ENCODE assay signal across 8 mouse cellular contexts in genomic region chr8:48844961-48845360, GRCm38 (mm10). TPM values are rescaled to one million over a fixed set of nuclear protein-coding genes. Genes with fewer than 3 reads are reported as not detected.
A peak's percentile ranks its signal among the peaks of the same experiment; 100 is the strongest.
DNase-seq lines count a peak whose midpoint lies in the region; ATAC-seq and TF ChIP-seq lines count a peak whose summit lies in the region.

No protein-coding gene starts in this region.

- no peak for TF ChIP-seq CTCF in intestine, postnatal 0 days (IDR thresholded peaks at IDR 0.05; ENCODE audit: low read depth)

- H3K36me3 ChIP-seq in embryonic facial prominence, embryonic 13.5 days: no peaks in the 10 kb centered on the region
- H3K36me3 ChIP-seq in intestine, postnatal 0 days (ENCODE audit: control insufficient read depth, insufficient read depth): no peaks in the 10 kb centered on the region
- no peaks in the 10 kb centered on the region for H3K36me3 ChIP-seq in midbrain, embryonic 10.5 days

- H3K27ac ChIP-seq in embryonic facial prominence, embryonic 13.5 days: peak overlapping the region; percentile 33; the same call in 1 of the 2 replicates
- H3K27ac ChIP-seq in intestine, postnatal 0 days (ENCODE audit: low read depth, low read length): no peak overlapping the region
- H3K27ac ChIP-seq in midbrain, embryonic 10.5 days (replicated peaks): peak overlapping the region; percentile 93

- peak overlapping the region; percentile 75 for H3K4me3 ChIP-seq in embryonic facial prominence, embryonic 13.5 days
- H3K4me3 ChIP-seq in intestine, postnatal 0 days (ENCODE audit: low read depth, low read length): peak overlapping the region; percentile 88; the same call in 1 of the 2 replicates
- peak overlapping the region; percentile 87 for H3K4me3 ChIP-seq in midbrain, embryonic 10.5 days

- peak overlapping the region; percentile 88 for H3K9ac ChIP-seq in embryonic facial prominence, embryonic 13.5 days
- no peak overlapping the region for H3K9ac ChIP-seq in intestine, postnatal 0 days (ENCODE audit: low read depth, low read length)

- H3K27me3 ChIP-seq in embryonic facial prominence, embryonic 13.5 days: peaks cover 32% of the 10 kb centered on the region
- no peaks in the 10 kb centered on the region for H3K27me3 ChIP-seq in intestine, postnatal 0 days (replicated peaks; ENCODE audit: control insufficient read depth, insufficient read depth, low read length)
- peaks cover 54% of the 10 kb centered on the region for H3K27me3 ChIP-seq in midbrain, embryonic 10.5 days (ENCODE audit: low read depth, poor library complexity, severe bottlenecking)

- peak; percentile 12 for DNase-seq in cerebellum, postnatal 10 days
- no peak for DNase-seq in cerebellum, adult 11 months
- peak; percentile 33 for DNase-seq in midbrain, embryonic 10.5 days (ENCODE audit: low spot score)
- DNase-seq in cerebellum, postnatal 36 days: no peak
- DNase-seq in thymus, postnatal 0 days (ENCODE audit: low spot score): no peak
- no peak for DNase-seq in spleen, postnatal 14 days (ENCODE audit: low spot score in 2 of 2)

- peak overlapping the region; percentile 83 for H3K4me2 ChIP-seq in embryonic facial prominence, embryonic 13.5 days
- H3K4me2 ChIP-seq in intestine, postnatal 0 days (replicated peaks; ENCODE audit: low read depth): peak overlapping the region; percentile 92

- no peaks in the 10 kb centered on the region for H3K9me3 ChIP-seq in embryonic facial prominence, embryonic 13.5 days
- no peaks in the 10 kb centered on the region for H3K9me3 ChIP-seq in intestine, postnatal 0 days (ENCODE audit: control insufficient read depth)
- no peaks in the 10 kb centered on the region for H3K9me3 ChIP-seq in midbrain, embryonic 10.5 days (replicated peaks)

- 9% methylated on average over 12 of the region's 12 CpGs for WGBS in embryonic facial prominence, embryonic 13.5 days
- WGBS in intestine, postnatal 0 days: 33% methylated on average over 12 of the region's 12 CpGs
- WGBS in midbrain, embryonic 10.5 days: 5% methylated on average over 12 of the region's 12 CpGs

- ATAC-seq in embryonic facial prominence, embryonic 13.5 days (ENCODE audit: insufficient number of reproducible peaks, insufficient read depth, low FRiP score, low TSS enrichment, low read depth): no peak
- ATAC-seq in intestine, postnatal 0 days: no peak

- H3K4me1 ChIP-seq in embryonic facial prominence, embryonic 13.5 days: peaks cover 34% of the 10 kb centered on the region
- H3K4me1 ChIP-seq in intestine, postnatal 0 days (replicated peaks; ENCODE audit: control insufficient read depth, insufficient read depth, low read length): no peaks in the 10 kb centered on the region
- peaks cover 84% of the 10 kb centered on the region for H3K4me1 ChIP-seq in midbrain, embryonic 10.5 days

RNA-seq across cellular contexts. Expression of gene Tenm3, which starts 1.2 kb away (rescaled TPM):
- polyA plus RNA-seq in embryonic facial prominence, embryonic 13.5 days (2015; fragmentation: Nextera tagmentation; extraction: Ambion mirVana): 53.7 and 60.7 TPM in 2 replicates
- polyA plus RNA-seq in intestine, postnatal 0 days (2015; fragmentation: Nextera tagmentation; extraction: Ambion mirVana): 4.6 and 5.3 TPM in 2 replicates
- polyA plus RNA-seq in midbrain, embryonic 10.5 days (2016; fragmentation: Nextera tagmentation; extraction: Ambion mirVana): 33.6 and 38.5 TPM in 2 replicates
- 1.7 and 2.1 TPM in 2 replicates for polyA plus RNA-seq in thymus, postnatal 0 days (2015; fragmentation: Nextera tagmentation; extraction: Ambion mirVana)

Comparison
In these comparisons a context has a peak if more than half of its experiments do, and no peak if none do; other contexts are left out.
1. DNase-seq: peak in cerebellum, postnatal 10 days (2 of 2) and midbrain, embryonic 10.5 days (single experiment); none in cerebellum, adult 11 months (single experiment), cerebellum, postnatal 36 days (0 of 2), thymus, postnatal 0 days (single experiment) and spleen, postnatal 14 days (0 of 2).
2. Peak in every context shown above with its lines, with median percentiles within 50 percentile points of each other: H3K4me3 ChIP-seq.